ENCODE assay signal across 11 mouse cellular contexts in the genomic region with DNA sequence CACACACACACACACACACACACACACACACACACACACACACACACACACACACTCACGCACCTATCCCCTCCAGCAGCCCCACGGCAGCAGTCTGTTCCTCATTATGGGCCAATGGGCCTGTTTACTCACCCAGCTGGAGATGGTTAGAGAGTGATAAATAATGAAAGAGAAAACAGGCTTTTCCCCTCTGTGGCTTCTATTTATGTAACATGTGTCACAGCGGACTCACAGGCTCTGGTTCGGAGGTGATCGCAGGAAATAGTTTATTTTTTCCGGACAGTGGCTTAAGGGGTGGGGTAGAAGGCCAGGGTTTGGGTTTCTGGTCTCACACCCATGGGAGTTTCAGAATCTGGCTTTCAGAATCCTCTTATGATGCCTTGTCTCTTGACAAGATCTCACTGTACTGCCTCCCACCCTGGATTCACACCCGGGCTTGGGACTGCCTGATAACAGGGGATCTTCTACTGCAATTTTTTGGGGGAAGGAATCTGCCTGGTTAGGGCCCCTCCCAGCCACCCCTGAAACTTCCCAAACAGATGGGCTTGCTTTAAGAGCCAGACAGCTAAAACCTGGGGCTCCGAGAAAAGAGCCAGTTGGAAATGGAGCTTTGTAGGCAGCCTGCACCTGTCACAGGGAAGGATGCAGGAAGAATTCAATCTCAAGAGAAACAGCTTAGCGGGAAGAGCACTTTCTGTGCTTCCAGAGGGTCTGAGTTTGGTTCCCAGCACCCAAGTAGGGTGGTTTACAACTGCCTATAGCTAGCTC. TPM values are rescaled to one million over a fixed set of nuclear protein-coding genes. Genes with fewer than 3 reads are reported as not detected.
DNase-seq lines count a peak whose midpoint lies in the region; ATAC-seq and TF ChIP-seq lines count a peak whose summit lies in the region.
"Had no signal": no experiment of that assay in that cellular context is flagged by ENCODE, and none has a peak within 500 bp of the region (broad histone marks: within the 10 kb centered on the region; RNA-seq: fewer than 3 reads in every experiment).

No protein-coding gene starts in this region.

- no peak for TF ChIP-seq POLR2A in MEL (IDR thresholded peaks at IDR 0.05; ENCODE audit: control insufficient read depth in 1 of 2, insufficient read depth in 1 of 2, low read depth in 1 of 2, low read length in 2 of 2, poor library complexity in 1 of 2)

- ATAC-seq in embryonic facial prominence, embryonic 14.5 days (ENCODE audit: low read depth), result peak; percentile 68; the same call in 1 of the 2 replicates
- peak; percentile 37; the same call in 1 of the 2 replicates for ATAC-seq in limb, embryonic 13.5 days (ENCODE audit: low FRiP score, low read depth)

- peaks cover 9 to 26% of the 10 kb centered on the region in 2 experiments for H3K4me1 ChIP-seq in MEL (ENCODE audit: control insufficient read depth in 1 of 2, insufficient read depth in 2 of 2, low read length in 2 of 2)
- H3K4me1 ChIP-seq in embryonic facial prominence, embryonic 14.5 days (ENCODE audit: control insufficient read depth, insufficient read depth, low read length), result peaks cover 5% of the 10 kb centered on the region; the same call in 1 of the 2 replicates
- H3K4me1 ChIP-seq in limb, embryonic 13.5 days, result peaks cover 47% of the 10 kb centered on the region

- H3K4me3 ChIP-seq in MEL (ENCODE audit: control insufficient read depth in 1 of 2, insufficient read depth in 1 of 2, low read depth in 2 of 2, low read length in 2 of 2), result no peak overlapping the region
- no peak overlapping the region for H3K4me3 ChIP-seq in embryonic facial prominence, embryonic 14.5 days (ENCODE audit: low read depth, low read length)
- H3K4me3 ChIP-seq in limb, embryonic 13.5 days, result no peak overlapping the region

- DNase-seq in layer of hippocampus, adult 11-12 months (ENCODE audit: low spot score), result peak; percentile 19
- DNase-seq in layer of hippocampus, adult 9-10 months (ENCODE audit: low spot score), result no peak
- peak; percentile 74 for DNase-seq in MEL (ENCODE audit: low read depth, low spot score)
- DNase-seq in embryonic facial prominence, embryonic 14.5 days (ENCODE audit: low spot score), result peak; percentile 78
- DNase-seq in ovary, postnatal 10 days (ENCODE audit: low spot score), result no peak
- DNase-seq in c-Kit-positive CD71-positive TER-119-positive erythroid progenitor cells, embryonic 14.5 days (ENCODE audit: low spot score), result no peak
- no peak for DNase-seq in adrenal gland, adult 2 months
- DNase-seq: heart, postnatal 10 days; thymus, postnatal 14 days had no signal

- peaks cover 0 to 15% of the 10 kb centered on the region in 2 experiments; a peak in 2 of 4 replicates for H3K36me3 ChIP-seq in MEL (ENCODE audit: control insufficient read depth in 1 of 2, insufficient read depth in 2 of 2, low read length in 2 of 2)
- H3K36me3 ChIP-seq in embryonic facial prominence, embryonic 14.5 days (ENCODE audit: control insufficient read depth, insufficient read depth, low read length), result no peaks in the 10 kb centered on the region
- no peaks in the 10 kb centered on the region for H3K36me3 ChIP-seq in limb, embryonic 13.5 days

- no peaks in the 10 kb centered on the region for H3K9me3 ChIP-seq in MEL (replicated peaks; ENCODE audit: insufficient read depth, low read length)
- no peaks in the 10 kb centered on the region for H3K9me3 ChIP-seq in embryonic facial prominence, embryonic 14.5 days (ENCODE audit: control insufficient read depth, low read length)
- H3K9me3 ChIP-seq in limb, embryonic 13.5 days, result no peaks in the 10 kb centered on the region

- TF ChIP-seq EP300 in MEL (IDR thresholded peaks at IDR 0.05; ENCODE audit: low read depth in 1 of 2, low read length in 2 of 2), result no peak; a peak in 2 of 4 replicates

- no peak for TF ChIP-seq CTCF in MEL (IDR thresholded peaks at IDR 0.05 in 2 of 3, conservative IDR thresholded peaks at IDR 0.05 in 1 of 3; ENCODE audit: control insufficient read depth in 1 of 3, insufficient read depth in 1 of 3, low read depth in 2 of 3, low read length in 3 of 3, poor library complexity in 1 of 3, severe bottlenecking in 1 of 3)

- no peak for TF ChIP-seq RAD21 in MEL (IDR thresholded peaks at IDR 0.05; ENCODE audit: low read depth, low read length)

- 0 out of 2 replicates have a peak overlapping the region, but pooled peaks have one; percentile 16 for H3K9ac ChIP-seq in MEL (ENCODE audit: control insufficient read depth, low read depth, low read length, poor library complexity, severe bottlenecking)
- no peak overlapping the region for H3K9ac ChIP-seq in embryonic facial prominence, embryonic 14.5 days (ENCODE audit: low read depth, low read length)
- H3K9ac ChIP-seq in limb, embryonic 13.5 days, result no peak overlapping the region

- H3K27ac ChIP-seq in MEL (ENCODE audit: control insufficient read depth, low read depth, low read length), result peak overlapping the region; percentile 37
- H3K27ac ChIP-seq in embryonic facial prominence, embryonic 14.5 days (replicated peaks; ENCODE audit: low read depth, low read length), result no peak overlapping the region
- peak overlapping the region; percentile 28; the same call in 1 of the 2 replicates for H3K27ac ChIP-seq in limb, embryonic 13.5 days

- H3K79me2 ChIP-seq in MEL (ENCODE audit: control insufficient read depth, insufficient read depth, low read length, poor library complexity), result no peaks in the 10 kb centered on the region

- H3K4me2 ChIP-seq in embryonic facial prominence, embryonic 14.5 days (ENCODE audit: low read depth, low read length), result peak overlapping the region; percentile 7; the same call in 1 of the 2 replicates
- H3K4me2 ChIP-seq in limb, embryonic 13.5 days (replicated peaks), result 0 out of 2 replicates have a peak overlapping the region, but pooled peaks have one; percentile 5
- H3K4me2 ChIP-seq: midbrain, embryonic 11.5 days had no signal

- WGBS in embryonic facial prominence, embryonic 14.5 days, result 27% methylated on average over 9 of the region's 9 CpGs
- 14% methylated on average over 9 of the region's 9 CpGs for WGBS in limb, embryonic 13.5 days

- no peaks in the 10 kb centered on the region for H3K27me3 ChIP-seq in MEL (ENCODE audit: control insufficient read depth in 1 of 2, insufficient read depth in 2 of 2, low read length in 2 of 2)
- H3K27me3 ChIP-seq in embryonic facial prominence, embryonic 14.5 days (replicated peaks; ENCODE audit: control insufficient read depth, insufficient read depth, low read length), result 0 out of 2 replicates have a peak, but pooled peaks cover 5% of the 10 kb centered on the region
- H3K27me3 ChIP-seq in limb, embryonic 13.5 days, result no peaks in the 10 kb centered on the region

TF ChIP-seq in MEL, 35 proteins besides CTCF, POLR2A, EP300 and RAD21:
- no peak for TF ChIP-seq POLR2AphosphoS2 (IDR thresholded peaks at IDR 0.05; ENCODE audit: low read length)
- TF ChIP-seq TAL1 (IDR thresholded peaks at IDR 0.05; ENCODE audit: low read length), result peak; percentile 19; the same call in 1 of the 2 replicates
- TF ChIP-seq SMC3 (IDR thresholded peaks at IDR 0.05; ENCODE audit: low read depth, low read length), result no peak
- TF ChIP-seq ETS1 (IDR thresholded peaks at IDR 0.05; ENCODE audit: low read depth, low read length), result peak; percentile 78
- peak; percentile 52 for TF ChIP-seq MXI1 (IDR thresholded peaks at IDR 0.05; ENCODE audit: low read depth, low read length)
- TF ChIP-seq CHD1 (IDR thresholded peaks at IDR 0.05; ENCODE audit: low read depth, low read length), result no peak
- TF ChIP-seq TCF12 (IDR thresholded peaks at IDR 0.05; ENCODE audit: low read depth, low read length), result peak; percentile 30; the same call in 1 of the 2 replicates
- TF ChIP-seq GATA1 (IDR thresholded peaks at IDR 0.05; ENCODE audit: low read depth, low read length), result peak; percentile 61; the same call in 1 of the 2 replicates
- peak; percentile 42; the same call in 1 of the 2 replicates for TF ChIP-seq MAX (IDR thresholded peaks at IDR 0.05; ENCODE audit: low read length)
- TF ChIP-seq SIN3A (IDR thresholded peaks at IDR 0.05; ENCODE audit: low read length), result peak; percentile 76
- TF ChIP-seq ZNF384 (IDR thresholded peaks at IDR 0.05; ENCODE audit: low read depth, low read length), result 0 out of 2 replicates have a peak, but pooled peaks have one; percentile 31

RNA-seq across cellular contexts. Expression of gene Foxp4, which starts 18.8 kb away (rescaled TPM):
- 6.6 and 7.1 TPM in 2 replicates for total RNA-seq in MEL (2012; rRNA removed)
- 10 to 100 TPM in 1 of 2 experiments, not detected in 1; 50.5 TPM for polyA plus RNA-seq in MEL (2012; ENCODE audit: insufficient read depth in 1 of 2, insufficient read length in 2 of 2, low read depth in 1 of 2, low replicate concordance in 2 of 2, missing spikeins in 1 of 2)
- polyA plus RNA-seq in embryonic facial prominence, embryonic 14.5 days (2014; fragmentation: Nextera tagmentation; extraction: Ambion mirVana), result 21.0 and 22.7 TPM in 2 replicates
- polyA plus RNA-seq in limb, embryonic 13.5 days (2015; fragmentation: Nextera tagmentation; extraction: Ambion mirVana), result 25.9 and 30.2 TPM in 2 replicates
- 10 to 100 TPM; 21.8 to 25.3 TPM for total RNA-seq in adrenal gland, adult 2 months (2021)
- 61.2 and 76.5 TPM in 2 replicates for polyA plus RNA-seq in adrenal gland, adult 2 months (2012; rRNA removed)

Comparison
In these comparisons a context has a peak if more than half of its experiments do, and no peak if none do; other contexts are left out.
1. DNase-seq: peak in layer of hippocampus, adult 11-12 months (single experiment), MEL (single experiment) and embryonic facial prominence, embryonic 14.5 days (single experiment); none in layer of hippocampus, adult 9-10 months (single experiment), ovary, postnatal 10 days (single experiment), c-Kit-positive CD71-positive TER-119-positive erythroid progenitor cells, embryonic 14.5 days (single experiment) and adrenal gland, adult 2 months (single experiment).